Mouse (Mus musculus): ENCODE data around the gene Cenpp.

- TF ChIP-seq CTCF (IDR thresholded peaks at IDR 0.05), result no peak
- TF ChIP-seq POLR2A (IDR thresholded peaks at IDR 0.05; ENCODE audit: insufficient read depth, low read depth, low read length), result no peak
These were observed 167.2 kb downstream of the Cenpp start for GRCm38 (mm10) chr13:49485388-49485787.

Data from heart, adult 2 months (tissue).